Mouse (Mus musculus): ENCODE data around the gene Ezr.

DNA sequence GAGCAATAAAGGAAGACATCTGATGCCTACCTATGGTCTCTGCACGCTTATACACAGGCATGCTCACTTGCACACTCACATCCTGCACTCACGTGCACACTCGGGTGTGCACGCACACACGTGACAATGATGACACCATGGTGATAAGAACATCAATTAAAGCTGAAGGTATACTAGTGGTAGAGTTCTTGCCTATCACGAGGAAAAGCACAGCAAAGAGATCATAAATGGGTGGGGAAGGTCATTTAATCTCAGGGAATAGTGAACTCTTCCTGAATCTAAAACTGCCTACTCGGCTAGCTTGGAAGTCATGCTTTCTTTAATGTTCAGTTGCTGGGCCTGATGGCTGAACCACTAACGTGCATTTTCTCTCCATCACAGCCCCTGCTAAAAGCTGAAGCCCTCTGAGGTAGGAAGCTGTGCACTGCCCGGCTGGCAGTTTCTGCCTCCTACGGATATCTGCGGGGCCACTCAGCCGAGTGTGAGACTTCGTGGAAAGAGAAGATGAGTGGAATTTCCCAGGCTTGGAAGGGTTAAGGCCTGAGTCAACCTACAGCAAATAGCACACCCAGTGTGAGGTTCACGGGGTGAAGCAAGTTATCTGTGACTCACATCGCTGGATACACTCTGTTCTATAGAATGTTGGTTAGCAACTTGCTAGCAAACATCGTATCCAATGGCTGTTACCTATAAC, 25.4 kb upstream of the Ezr start:
- TF ChIP-seq GATA1 (IDR thresholded peaks at IDR 0.05; ENCODE audit: borderline replicate concordance, low read length): no peak
- TF ChIP-seq FLI1 (IDR thresholded peaks at IDR 0.05; ENCODE audit: low read length): no peak

All from megakaryocyte, embryonic 14.5 days (primary cell).